Mouse (Mus musculus) MN1 (cell line): ENCODE measurements around the gene Hif1an.

ENCODE experiments used
- DNase-seq: peaks from one replicate; pipeline ENCODE4 v3.0.0-alpha.2; 2016; ENCODE audit warnings: low spot score

Hif1an gene

DNA sequence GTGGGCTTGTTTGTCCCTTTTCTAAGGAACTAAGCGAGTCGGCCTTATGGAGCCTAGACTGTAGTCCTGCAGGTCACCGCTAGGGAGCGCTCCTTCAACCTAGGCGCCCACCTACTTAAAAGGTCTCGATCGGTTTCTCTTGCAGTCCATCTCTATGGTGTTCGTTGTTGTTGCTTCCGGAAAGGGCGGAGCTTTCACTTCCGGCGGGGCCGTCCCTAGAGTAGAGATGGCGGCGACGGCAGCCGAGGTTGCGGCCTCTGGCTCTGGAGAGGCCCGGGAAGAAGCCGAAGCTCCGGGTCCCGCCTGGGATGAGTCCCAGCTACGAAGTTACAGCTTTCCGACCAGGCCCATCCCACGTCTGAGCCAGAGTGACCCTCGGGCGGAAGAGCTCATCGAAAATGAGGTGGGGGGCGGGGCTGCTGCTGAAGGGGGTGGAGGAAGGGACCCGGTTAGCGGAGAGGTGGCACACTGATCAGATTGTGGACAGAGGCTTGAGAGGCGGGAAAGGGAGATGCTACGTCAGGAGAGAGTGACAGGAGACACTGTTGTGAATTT, at the start of gene Hif1an:
TSS of gene Hif1an (plus strand) at position 199 of the 555 bp plus-strand sequence.
- peak; percentile 93 for DNase-seq

DNA sequence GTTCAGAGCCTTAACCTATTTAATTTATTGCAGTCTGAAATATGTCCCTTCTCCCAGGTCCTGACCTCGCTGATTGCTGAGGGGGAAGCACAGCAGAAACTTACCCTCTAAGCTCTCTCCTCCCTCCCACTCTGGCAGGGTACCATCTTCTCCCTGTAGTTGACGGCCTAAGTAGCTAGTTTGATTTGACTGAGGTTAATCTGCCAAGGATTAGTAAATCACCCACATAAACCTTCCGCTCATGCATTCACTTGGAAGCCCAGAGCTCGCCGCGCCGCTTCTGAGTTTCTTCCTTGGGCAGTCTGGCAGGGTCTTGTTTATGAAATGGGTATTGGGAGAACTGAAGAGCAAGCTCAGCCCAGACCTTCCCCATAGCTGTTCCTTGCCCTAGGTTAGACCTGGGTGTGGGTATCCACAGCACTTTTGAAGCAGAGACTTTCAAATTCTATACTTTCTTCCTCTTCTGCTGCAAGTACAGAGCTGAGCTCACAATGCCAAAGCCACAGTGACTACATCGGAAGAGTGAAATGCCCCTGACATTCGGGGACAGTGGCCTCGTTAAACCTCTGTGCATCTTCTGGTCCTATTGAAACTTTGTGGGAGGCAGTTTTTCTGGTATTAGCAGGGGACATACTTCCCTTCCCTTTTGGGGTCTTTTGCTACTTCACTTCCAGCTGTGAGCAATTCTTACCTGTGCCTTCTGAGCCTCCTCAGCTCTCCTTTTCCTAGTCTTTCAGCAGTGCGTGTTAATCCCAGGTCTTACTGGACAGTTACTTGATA, 49.4 kb upstream of the Hif1an start:
- DNase-seq, result no peak

DNA sequence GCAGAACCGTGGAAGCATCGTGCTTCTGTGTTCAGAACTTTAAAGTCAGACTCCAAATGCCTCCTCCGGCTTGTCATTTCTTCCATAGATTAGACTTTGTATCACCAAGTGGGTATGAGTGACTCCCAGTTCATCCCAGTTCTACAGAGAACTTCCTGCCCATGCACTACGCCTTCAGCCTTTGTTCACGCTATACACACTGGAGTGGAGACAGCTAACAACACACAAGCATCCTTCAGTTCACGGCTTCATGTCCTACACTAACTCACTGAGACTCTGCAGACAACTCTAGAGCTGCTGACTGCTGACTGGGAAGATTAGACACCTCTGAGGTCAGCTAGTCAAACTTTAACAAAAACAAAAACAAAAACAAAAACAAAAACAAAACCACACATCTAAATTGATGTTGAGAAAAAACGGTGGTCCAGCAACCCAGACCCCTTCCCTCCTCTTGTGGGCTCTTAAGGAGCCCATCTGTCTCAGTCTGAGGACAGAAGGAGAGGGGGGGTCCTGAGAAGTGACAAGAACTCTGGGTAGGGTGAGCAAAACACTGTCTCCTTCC, 48.6 kb upstream of the Hif1an start:
- no peak for DNase-seq

DNA sequence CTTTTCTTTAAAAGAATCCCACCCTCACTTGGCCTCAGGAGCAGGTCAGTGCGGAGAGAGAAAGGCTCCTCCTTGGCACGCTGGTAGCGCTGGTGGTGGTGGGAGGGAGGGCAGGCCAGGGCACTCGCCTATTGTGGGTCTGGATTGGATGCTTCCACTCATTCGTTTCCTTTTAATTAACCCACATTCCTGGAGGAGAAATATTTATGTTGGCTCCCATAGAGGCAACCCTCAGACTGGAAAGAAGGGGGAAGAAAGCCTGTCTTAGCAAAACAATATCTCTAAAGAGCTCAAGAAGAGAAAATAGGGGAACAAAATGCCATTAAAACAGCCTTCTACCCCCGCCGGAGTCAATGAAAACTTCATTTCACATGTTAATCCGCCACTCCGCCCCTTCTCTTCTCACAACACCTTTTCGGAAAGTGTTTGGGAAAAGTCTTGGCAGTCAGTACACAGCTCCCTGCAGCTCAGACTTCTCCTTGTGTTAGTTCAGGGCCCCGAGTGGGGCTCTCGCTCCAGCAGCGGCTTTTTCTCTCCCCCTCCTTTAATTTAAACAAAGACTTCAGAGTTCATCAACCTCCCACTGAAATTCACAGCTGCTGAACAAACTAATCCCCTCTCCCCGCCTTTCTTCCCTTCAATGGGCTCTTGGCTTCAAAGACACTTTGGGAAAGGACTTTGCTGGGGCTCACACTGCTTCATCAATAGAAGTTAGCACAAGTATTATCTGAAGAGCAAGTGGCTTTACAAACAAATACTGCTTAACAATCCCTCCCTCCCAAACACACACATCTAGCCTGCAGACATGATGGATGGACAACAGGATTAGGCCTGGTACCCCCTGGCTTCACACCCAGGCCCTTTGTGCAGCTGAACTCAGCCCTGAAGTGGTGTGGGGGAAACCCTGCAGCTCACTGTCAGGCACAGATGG, 47.9 kb upstream of the Hif1an start:
- no peak for DNase-seq

DNA sequence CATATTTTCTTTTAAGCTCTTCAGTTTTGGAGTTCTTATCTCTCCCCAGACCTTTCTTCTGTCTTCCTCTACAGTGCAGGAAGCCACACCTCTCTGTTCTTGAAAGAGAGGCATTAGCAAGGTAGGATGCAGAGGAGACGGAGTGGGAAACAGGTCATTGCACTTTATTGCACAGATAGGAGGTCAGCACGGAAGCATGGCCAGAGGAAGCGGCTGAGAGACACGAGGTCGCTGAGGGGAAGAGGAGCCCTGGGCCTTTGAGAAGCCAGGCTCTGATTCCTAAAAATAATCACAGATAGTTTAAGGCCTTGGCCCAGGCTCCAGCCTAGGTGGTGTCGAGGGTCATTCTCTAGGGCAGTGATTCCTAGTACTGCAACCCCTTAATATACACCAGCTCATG, 46.9 kb upstream of the Hif1an start:
- no peak for DNase-seq

DNA sequence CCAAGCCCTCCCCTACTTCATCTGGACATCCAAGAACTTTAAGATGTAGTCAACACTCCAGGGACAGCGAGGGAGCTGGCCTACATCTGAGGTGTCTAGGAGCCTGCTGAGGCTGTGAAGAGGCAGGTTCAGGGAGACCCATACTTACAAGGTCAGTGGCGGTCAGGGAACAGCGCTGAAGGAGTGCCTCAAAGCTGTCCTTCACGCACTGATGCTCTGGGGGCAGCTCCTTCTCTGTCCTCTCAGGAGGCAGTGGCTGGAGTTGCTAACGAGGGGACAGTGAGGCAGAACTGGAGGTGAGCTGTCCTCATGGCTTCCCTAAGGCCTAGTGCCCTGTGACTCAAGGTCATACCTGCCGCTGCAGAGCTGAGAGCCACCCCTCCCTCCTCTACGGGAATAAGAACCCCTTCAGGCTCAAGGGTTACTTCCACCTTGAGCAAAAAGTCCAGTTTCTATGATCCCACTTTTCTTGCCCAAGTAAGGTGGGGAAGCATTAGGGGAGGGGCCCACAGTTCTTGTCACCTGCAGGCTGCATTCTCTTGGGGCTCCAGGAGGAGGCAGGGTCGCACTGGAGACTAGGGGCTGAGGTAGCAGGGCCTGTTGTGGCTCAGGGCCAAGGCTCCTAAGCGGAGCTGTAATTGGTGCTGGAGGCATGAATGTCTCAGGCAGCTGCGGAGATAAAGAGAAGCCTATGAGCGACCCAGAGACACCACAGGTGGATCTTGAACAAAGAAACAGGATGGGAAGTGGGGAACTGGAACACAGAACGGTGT, 44.5 kb upstream of the Hif1an start:
- no peak for DNase-seq

DNA sequence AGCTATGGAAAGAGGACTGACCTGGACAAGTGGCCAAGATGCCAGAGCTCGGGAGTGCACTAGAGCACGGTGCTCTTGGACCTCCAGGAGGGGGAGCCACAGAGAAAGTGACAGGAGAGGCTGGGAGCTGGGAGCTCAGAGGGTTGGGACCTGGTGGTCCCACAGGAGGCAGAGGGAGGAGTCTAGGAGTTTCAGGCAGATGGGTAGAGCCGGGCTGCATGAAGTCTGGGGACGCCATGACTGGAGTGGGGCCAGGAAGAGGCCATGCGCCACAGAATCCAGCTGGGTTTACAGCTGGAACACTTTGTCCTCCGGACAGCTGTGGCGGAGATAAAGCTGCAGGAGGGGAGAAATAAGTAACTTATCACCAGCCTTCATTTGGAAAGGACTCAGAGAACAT, 43.5 kb upstream of the Hif1an start:
- DNase-seq, result peak; percentile 7

DNA sequence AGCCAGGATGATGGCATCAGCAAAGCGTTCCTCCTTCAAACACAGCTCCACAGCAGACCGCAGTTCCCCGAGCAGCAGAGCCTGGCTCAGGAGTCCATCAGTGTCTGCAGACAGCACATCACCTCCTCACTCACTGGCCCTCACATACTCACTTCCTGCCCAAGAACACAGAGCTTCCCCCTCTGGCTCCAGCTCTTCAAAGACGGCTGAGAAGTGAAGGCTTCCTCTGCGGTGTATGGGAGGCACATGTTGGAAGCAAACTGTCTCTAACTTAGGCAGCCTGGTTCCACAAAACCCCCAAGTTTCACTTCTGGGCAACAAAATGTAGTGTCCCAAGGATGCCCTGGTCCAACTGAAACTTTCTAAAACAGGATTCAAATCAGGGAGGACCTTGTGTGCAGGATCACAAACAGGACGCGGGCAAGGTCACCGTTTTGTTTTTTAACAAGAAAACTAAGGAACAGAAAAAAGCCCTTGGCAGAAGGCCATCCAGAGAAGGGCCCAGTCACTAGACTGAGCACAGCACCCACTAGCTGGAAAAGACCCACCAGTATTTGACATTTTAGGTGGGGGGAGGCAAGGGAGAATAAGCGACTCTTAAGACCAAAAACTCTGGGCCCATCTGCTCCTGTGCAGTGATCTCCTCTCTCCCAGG, 37.0 kb upstream of the Hif1an start:
- no peak for DNase-seq

DNA sequence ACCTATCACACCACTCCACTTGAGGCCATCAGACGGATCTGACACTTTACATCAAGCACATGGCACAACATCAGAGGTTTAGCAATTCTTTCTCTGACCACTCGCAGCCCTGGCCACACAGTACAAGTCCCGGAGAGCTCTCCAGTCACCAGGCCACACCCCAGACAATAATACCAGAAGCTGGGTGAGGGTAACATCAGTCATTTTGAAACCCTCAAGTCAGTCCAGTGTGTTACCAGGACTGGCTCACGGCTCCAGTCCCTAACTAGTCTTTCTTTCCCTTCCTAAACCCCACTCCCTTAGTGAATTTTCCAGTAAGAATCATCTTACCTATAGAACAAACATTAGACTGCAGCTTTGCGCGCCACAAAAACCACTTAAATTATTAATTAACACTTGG, 32.6 kb upstream of the Hif1an start:
- DNase-seq, result no peak

DNA sequence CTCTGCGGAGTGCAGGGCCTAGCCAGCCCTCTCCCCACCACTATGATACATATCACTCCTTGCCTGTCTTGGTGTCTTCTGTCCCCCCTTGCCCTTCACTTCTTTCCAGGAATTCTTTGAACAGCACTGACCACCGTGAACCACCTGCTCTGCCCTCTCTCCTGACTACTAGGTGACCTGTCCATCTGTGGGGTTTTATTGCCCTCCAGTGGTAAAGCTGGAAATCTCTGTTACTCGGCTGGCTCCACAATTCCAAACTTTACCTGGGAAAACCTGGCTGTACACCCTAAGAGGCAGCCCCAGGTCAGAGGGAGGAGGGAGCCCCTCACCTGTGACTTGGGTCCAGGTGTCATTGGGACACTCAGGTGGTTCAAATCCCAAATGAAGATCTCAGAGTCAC, 27.3 kb upstream of the Hif1an start:
- peak; percentile 16 for DNase-seq

DNA sequence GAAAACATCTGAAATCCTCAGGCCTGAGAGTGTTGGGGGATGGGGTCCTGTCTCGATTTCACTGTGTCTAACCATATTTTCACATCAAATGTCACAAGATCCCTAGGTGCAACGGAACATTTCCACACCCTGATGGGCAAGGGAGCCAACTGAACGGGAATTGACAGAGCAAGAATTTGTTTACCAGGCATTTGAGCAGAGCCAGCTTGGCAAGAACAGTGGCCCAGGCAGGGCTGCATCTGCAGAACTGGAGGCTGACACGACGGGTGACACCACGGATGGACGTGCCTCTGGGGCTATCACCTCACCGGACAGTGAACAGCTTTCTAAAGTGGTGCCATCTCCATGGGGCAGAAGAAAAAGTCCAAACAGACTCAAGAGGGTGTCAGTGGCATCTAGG, 25.2 kb upstream of the Hif1an start:
- DNase-seq, result no peak

DNA sequence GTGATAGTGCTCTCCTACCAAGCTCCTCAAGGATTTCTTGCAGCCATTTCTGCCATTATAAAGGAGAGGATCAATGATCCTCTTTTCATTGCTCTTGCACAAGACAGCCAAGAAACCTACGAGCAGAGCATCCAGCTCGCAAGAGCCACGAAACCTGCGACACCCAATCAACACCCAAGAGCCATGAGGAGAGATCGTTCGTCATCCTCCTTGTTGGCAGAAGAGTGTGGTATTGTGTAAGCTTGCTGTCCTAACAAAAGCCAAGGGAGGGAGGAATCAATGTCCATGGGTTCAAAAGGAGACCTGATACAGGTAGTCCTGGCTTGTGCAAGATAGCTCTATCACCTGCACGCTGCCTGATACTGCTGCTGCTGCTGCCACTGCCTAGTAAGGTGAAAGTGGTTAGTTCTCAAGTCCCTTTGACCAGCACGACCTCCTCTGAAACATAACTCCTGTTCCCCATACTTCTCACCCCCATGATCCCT, 19.9 kb upstream of the Hif1an start:
- DNase-seq, result no peak

DNA sequence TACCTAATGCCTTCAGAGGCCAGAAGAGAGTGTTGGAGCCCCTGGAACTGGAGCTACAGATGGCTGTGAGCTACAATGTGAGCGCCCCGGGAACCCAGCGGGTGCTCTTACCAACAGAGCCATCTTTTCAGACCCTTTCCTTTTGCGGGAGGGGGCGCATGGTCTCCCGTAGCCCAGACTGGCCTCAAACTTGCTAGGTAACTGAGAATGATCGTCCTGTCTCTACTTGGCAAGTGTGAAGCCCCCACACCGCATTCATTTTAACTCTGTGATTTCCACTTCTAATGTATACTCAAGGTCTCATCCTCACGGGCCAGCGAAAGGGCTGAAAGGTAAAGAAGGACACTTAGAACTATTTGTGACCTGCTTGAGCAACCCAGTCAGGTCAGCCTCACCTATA, 18.3 kb upstream of the Hif1an start:
- no peak for DNase-seq

DNA sequence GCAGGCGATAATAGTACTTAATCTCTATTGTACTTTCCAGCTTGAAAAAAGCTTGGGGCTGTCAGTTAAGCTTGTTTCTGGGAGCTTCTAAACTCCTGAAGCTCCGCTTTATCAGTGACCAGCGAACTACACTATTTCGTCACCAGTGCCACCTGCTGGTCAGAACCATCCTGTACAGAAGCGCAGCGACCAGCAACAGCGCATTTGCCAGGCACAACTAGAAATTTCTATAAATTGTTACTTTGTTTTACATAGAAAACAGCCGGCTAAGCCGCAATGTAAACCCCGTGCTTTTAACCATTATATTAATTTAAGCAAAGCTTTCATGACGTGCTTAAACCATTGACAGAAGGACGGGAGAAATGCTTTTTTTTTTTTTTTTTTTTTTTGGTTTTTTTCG, 17.9 kb upstream of the Hif1an start:
- DNase-seq, result peak; percentile 26

DNA sequence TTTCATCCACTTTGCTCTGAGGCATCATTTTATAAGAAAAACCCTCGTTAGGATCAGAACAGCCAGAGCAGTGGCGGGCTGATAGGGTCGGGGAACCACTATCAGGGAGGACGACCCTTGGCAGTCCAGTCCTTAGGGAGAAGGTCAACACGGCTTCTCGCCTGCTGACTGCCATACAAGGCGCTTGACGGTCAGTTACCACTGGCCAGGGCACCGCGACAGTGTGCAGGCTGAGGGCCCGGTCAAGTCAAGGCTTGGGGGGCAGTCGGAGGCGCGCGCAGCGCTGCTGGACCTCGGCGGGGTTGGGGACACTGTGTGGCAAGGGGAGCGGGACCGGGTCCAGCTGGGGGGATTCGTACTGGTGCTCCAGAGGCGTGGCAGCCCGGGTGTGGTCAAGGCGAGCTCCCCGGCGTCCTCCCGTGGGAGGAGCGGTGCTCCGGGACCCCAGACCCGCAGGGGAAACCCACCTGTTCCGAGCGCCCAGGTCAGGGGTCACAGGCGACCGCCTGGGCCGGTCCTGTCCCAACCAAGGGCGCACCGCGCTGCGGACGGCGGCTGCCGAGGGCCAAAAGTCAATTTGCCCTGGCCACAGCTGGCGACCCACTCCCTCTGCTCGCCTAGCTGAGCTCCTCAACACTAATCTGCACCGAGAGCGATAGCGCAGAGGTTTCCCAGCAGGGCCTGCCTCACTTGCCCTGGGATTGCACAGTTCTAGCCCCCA, 17.2 kb upstream of the Hif1an start, which contains the start of gene Sec31b:
TSS of gene Sec31b (minus strand) at position 544 of the 721 bp plus-strand sequence.
- no peak for DNase-seq

DNA sequence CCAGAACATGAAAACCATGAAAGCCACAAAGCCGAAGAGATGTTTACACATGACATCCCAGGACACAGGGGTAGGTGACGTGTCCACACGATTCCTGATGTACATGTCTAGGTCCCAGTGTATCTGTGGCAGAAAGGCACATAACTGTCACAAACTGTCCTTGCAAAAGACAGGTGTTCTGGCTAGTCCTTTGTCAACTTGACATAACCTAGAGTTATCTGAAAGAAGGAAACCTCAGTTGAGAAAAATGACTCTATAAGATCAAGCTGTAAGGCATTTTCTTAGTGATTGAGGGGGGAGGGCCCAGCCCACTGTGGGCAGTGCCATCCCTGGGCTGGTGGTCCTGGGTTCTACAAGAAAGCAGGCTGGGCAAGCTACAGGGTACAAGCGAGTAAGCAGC, 9.9 kb upstream of the Hif1an start, which contains the start of gene Gm20538:
TSS of gene Gm20538 (minus strand) at position 101 of the 400 bp plus-strand sequence.
- DNase-seq, result no peak

DNA sequence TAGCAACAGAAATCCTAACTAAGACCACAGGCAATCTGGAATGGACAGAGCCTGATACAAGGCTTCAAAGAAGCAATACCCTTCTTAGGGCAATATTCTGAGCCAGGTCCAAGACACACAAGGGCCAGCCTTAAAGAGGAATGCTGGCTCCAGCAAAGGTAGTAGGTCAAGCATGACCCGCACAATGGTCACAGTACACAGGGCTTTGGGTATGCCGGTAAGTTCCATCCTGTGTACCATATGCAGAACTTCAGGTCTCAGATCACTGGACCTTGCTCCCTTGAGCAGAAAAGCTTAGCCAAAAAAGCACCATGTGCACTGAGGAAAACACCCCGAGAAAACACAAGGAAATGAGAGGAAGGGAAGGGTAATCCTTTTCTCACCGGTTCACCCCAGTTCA, 9.4 kb upstream of the Hif1an start:
- no peak for DNase-seq

DNA sequence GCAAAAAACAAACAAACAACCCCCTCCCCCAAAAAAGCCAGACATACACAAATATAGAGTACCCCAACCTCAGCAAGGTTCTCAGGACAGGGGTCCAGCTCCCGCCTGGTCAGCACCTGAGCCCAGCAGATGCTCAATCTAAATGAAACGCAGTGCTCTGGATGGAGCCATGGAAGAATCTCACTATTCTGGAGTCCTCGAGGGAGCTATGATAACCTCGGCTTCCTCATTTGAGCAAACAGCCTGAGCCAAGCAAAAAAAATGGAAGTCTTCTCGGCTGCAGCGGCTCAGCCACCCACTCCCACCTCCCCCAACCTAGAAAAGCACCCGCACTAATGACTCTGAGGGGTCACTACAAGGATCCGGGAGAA, 8.2 kb upstream of the Hif1an start:
- DNase-seq, result no peak

DNA sequence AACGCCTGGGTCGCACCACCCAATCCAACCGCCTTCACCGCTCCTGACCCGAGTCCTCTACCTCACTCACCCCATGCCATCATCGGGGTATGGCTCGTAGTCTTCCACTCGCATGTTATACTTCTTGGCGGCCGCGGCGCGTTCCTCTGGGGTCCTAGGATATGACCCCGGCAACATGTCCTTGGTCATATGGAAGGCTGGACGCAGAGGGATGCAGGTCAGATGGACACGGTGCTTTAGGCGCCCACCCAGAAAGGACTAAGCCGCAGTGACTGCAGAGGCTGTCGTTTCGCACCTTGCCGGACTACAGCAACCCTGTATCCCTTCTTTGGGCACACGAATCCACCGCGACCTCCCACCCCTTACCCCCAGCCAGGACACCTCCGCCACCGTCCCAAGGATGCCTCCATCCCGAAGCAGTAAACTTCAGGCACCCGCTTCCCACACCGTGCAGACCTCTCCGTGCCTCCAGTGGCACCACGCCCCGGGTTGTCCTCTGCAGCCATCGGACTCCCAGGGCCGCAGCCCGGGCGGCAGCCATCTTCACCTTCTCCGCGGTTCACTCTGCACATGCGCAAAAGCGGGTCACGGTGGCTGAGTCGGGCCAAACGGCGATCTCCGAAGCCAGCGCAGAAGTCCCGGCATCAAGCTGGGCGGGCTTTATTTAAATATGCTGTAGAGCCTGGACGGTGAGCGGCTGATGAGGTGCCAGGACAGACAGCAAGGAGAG, 7.6 kb upstream of the Hif1an start, which contains the start of gene Ndufb8:
TSS of gene Ndufb8 (minus strand) at position 580 of the 730 bp plus-strand sequence.
- DNase-seq, result peak; percentile 92
